Mouse (Mus musculus) kidney, adult 18-20 months (tissue): ENCODE measurements around the gene Strc.

Experiments
- DNase-seq: peaks from one replicate; pipeline ENCODE4 v3.0.0; 2021

Strc gene

GRCm38 (mm10) chr2:121354820-121355592 lies 32.0 kb downstream of the Strc start, which contains the start of gene Ppip5k1:
Ppip5k1 (minus strand) TSS chr2:121355396.
- DNase-seq: peak; percentile 97

- no peak for DNase-seq
These were observed 32.6 kb downstream of the Strc start for GRCm38 (mm10) chr2:121354378-121354777.

GRCm38 (mm10) chr2:121353156-121353555 lies 33.8 kb downstream of the Strc start:
- DNase-seq: no peak

GRCm38 (mm10) chr2:121339057-121339456 lies 47.9 kb downstream of the Strc start:
- DNase-seq: no peak

- no peak for DNase-seq
These were observed 57.5 kb downstream of the Strc start for GRCm38 (mm10) chr2:121329492-121329891.

GRCm38 (mm10) chr2:121323693-121324470 lies 63.1 kb downstream of the Strc start:
- peak; percentile 20 for DNase-seq

GRCm38 (mm10) chr2:121323041-121323440 lies 63.9 kb downstream of the Strc start:
- no peak for DNase-seq

GRCm38 (mm10) chr2:121316278-121316677 lies 70.7 kb downstream of the Strc start:
- no peak for DNase-seq
